24 mouse cellular contexts compared by ENCODE assay signal in the genomic region with DNA sequence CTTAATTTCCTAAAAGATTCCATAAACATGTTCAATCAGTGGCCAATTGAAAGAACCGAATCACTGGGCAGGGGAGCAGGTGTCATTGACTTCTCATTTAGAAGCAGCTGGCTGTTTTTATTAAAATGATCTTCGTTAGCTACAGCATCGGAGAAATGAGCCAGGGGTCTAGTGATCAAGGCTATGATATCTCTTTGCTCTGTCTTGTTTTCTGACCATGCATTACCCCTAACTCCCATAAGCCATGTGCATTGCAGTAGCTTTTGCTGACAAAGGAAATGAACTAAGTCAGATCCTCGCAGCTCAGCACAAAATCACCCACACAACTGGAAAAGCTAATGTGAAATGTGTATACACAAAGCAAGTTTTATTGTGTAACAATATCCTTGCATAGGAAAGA.
A peak's percentile ranks its signal among the peaks of the same experiment; 100 is the strongest.
DNase-seq lines count a peak whose midpoint lies in the region; ATAC-seq and TF ChIP-seq lines count a peak whose summit lies in the region.
"Had no signal": no experiment of that assay in that cellular context is flagged by ENCODE, and none has a peak within 500 bp of the region (broad histone marks: within the 10 kb centered on the region; RNA-seq: fewer than 3 reads in every experiment).

No protein-coding gene starts in this region.

- no peak overlapping the region for H3K4me2 ChIP-seq in hindbrain, embryonic 11.5 days (replicated peaks; ENCODE audit: low read depth, low read length)
- no peak overlapping the region for H3K4me2 ChIP-seq in midbrain, embryonic 11.5 days
- no peak overlapping the region for H3K4me2 ChIP-seq in midbrain, embryonic 14.5 days (ENCODE audit: low read length)
- H3K4me2 ChIP-seq in midbrain, postnatal 0 days (ENCODE audit: low read depth, low read length, poor library complexity, severe bottlenecking) = no peak overlapping the region
- H3K4me2 ChIP-seq: embryonic facial prominence, embryonic 12.5 days; embryonic facial prominence, embryonic 15.5 days; heart, embryonic 12.5 days; heart, embryonic 15.5 days; hindbrain, embryonic 14.5 days; intestine, embryonic 15.5 days had no signal

- no peak for TF ChIP-seq CTCF in midbrain, postnatal 0 days (IDR thresholded peaks at IDR 0.05)

- no peak overlapping the region for H3K4me3 ChIP-seq in hindbrain, embryonic 11.5 days (ENCODE audit: low read depth, low read length)
- no peak overlapping the region for H3K4me3 ChIP-seq in hindbrain, embryonic 10.5 days
- no peak overlapping the region for H3K4me3 ChIP-seq in midbrain, embryonic 11.5 days (ENCODE audit: low read depth, low read length)
- H3K4me3 ChIP-seq in midbrain, embryonic 10.5 days = no peak overlapping the region
- H3K4me3 ChIP-seq in midbrain, embryonic 14.5 days (replicated peaks; ENCODE audit: low read depth, low read length) = no peak overlapping the region
- H3K4me3 ChIP-seq in midbrain, postnatal 0 days (ENCODE audit: low read depth, low read length) = no peak overlapping the region
- H3K4me3 ChIP-seq: embryonic facial prominence, embryonic 12.5 days; embryonic facial prominence, embryonic 15.5 days; heart, embryonic 12.5 days; heart, embryonic 15.5 days; intestine, embryonic 15.5 days had no signal

- H3K27me3 ChIP-seq in hindbrain, embryonic 11.5 days (ENCODE audit: control insufficient read depth, insufficient read depth, low read length) = no peaks in the 10 kb centered on the region
- no peaks in the 10 kb centered on the region for H3K27me3 ChIP-seq in hindbrain, embryonic 10.5 days (ENCODE audit: insufficient read depth, poor library complexity, severe bottlenecking)
- H3K27me3 ChIP-seq in midbrain, embryonic 11.5 days (ENCODE audit: control insufficient read depth, insufficient read depth, low read length) = no peaks in the 10 kb centered on the region
- no peaks in the 10 kb centered on the region for H3K27me3 ChIP-seq in midbrain, embryonic 10.5 days (ENCODE audit: low read depth, poor library complexity, severe bottlenecking)
- H3K27me3 ChIP-seq in midbrain, embryonic 14.5 days (ENCODE audit: control insufficient read depth, insufficient read depth, low read length) = no peaks in the 10 kb centered on the region
- H3K27me3 ChIP-seq in midbrain, postnatal 0 days (ENCODE audit: insufficient read depth, low read length) = no peaks in the 10 kb centered on the region
- H3K27me3 ChIP-seq: embryonic facial prominence, embryonic 12.5 days; embryonic facial prominence, embryonic 15.5 days; heart, embryonic 12.5 days; heart, embryonic 15.5 days; intestine, embryonic 15.5 days had no signal

- H3K27ac ChIP-seq in hindbrain, embryonic 11.5 days (ENCODE audit: low read depth, low read length) = no peak overlapping the region
- no peak overlapping the region for H3K27ac ChIP-seq in hindbrain, embryonic 10.5 days
- no peak overlapping the region for H3K27ac ChIP-seq in midbrain, embryonic 11.5 days (ENCODE audit: low read depth, low read length)
- no peak overlapping the region for H3K27ac ChIP-seq in midbrain, embryonic 10.5 days (replicated peaks)
- no peak overlapping the region for H3K27ac ChIP-seq in midbrain, embryonic 14.5 days (replicated peaks; ENCODE audit: low read depth, low read length)
- H3K27ac ChIP-seq in midbrain, postnatal 0 days (ENCODE audit: low read depth, low read length) = no peak overlapping the region
- H3K27ac ChIP-seq: embryonic facial prominence, embryonic 12.5 days; embryonic facial prominence, embryonic 15.5 days; heart, embryonic 15.5 days; hindbrain, embryonic 14.5 days; intestine, embryonic 15.5 days had no signal

- DNase-seq in hindbrain, embryonic 11.5 days (ENCODE audit: low spot score) = peak; percentile 6
- no peak for DNase-seq in hindbrain, embryonic 10.5 days (ENCODE audit: low spot score)
- no peak for DNase-seq in midbrain, embryonic 11.5 days (ENCODE audit: low spot score, missing footprints)
- DNase-seq in midbrain, embryonic 10.5 days (ENCODE audit: low spot score) = no peak
- peak; percentile 4 for DNase-seq in midbrain, embryonic 14.5 days
- no peak for DNase-seq in midbrain, postnatal 0 days (ENCODE audit: low spot score)
- DNase-seq: adrenal gland, adult 2 months; adrenal gland, postnatal 14 days; cerebellum, adult 18-20 months; cerebellum, adult 9-11 months; cerebellum, postnatal 25 days; gastrocnemius, postnatal 25 days; heart, adult 18-20 months; heart, postnatal 10 days; heart, postnatal 36 days; kidney, adult 11 months had no signal

- 68% methylated on average over 4 of the region's 4 CpGs for WGBS in hindbrain, embryonic 11.5 days
- WGBS in hindbrain, embryonic 10.5 days = 82% methylated on average over 4 of the region's 4 CpGs
- WGBS in midbrain, embryonic 11.5 days = 76% methylated on average over 4 of the region's 4 CpGs
- WGBS in midbrain, embryonic 10.5 days = 80% methylated on average over 4 of the region's 4 CpGs
- WGBS in midbrain, embryonic 14.5 days = 50% methylated on average over 4 of the region's 4 CpGs
- 45% methylated on average over 4 of the region's 4 CpGs for WGBS in midbrain, postnatal 0 days

- H3K9me3 ChIP-seq in hindbrain, embryonic 11.5 days (ENCODE audit: control insufficient read depth, low read length) = no peaks in the 10 kb centered on the region
- H3K9me3 ChIP-seq in hindbrain, embryonic 10.5 days = no peaks in the 10 kb centered on the region
- no peaks in the 10 kb centered on the region for H3K9me3 ChIP-seq in midbrain, embryonic 11.5 days (ENCODE audit: control insufficient read depth, low read length)
- H3K9me3 ChIP-seq in midbrain, embryonic 10.5 days (replicated peaks) = no peaks in the 10 kb centered on the region
- H3K9me3 ChIP-seq in midbrain, embryonic 14.5 days (ENCODE audit: control insufficient read depth, low read length) = no peaks in the 10 kb centered on the region
- H3K9me3 ChIP-seq in midbrain, postnatal 0 days (ENCODE audit: low read length) = no peaks in the 10 kb centered on the region
- H3K9me3 ChIP-seq: embryonic facial prominence, embryonic 12.5 days; embryonic facial prominence, embryonic 15.5 days; heart, embryonic 12.5 days; heart, embryonic 15.5 days; intestine, embryonic 15.5 days had no signal

- no peak overlapping the region for H3K9ac ChIP-seq in hindbrain, embryonic 11.5 days (ENCODE audit: low read depth, low read length)
- H3K9ac ChIP-seq in midbrain, embryonic 11.5 days (ENCODE audit: low read length) = no peak overlapping the region
- H3K9ac ChIP-seq in midbrain, embryonic 14.5 days (replicated peaks; ENCODE audit: low read length) = no peak overlapping the region
- no peak overlapping the region for H3K9ac ChIP-seq in midbrain, postnatal 0 days (replicated peaks; ENCODE audit: low read length, poor library complexity, severe bottlenecking)
- H3K9ac ChIP-seq: embryonic facial prominence, embryonic 12.5 days; embryonic facial prominence, embryonic 15.5 days; heart, embryonic 12.5 days; heart, embryonic 15.5 days; hindbrain, embryonic 14.5 days; intestine, embryonic 15.5 days had no signal

- peak; percentile 51; the same call in 1 of the 2 replicates for ATAC-seq in hindbrain, embryonic 11.5 days (ENCODE audit: low FRiP score)
- ATAC-seq in midbrain, embryonic 11.5 days (ENCODE audit: low FRiP score) = peak; percentile 38; the same call in 1 of the 2 replicates
- ATAC-seq in midbrain, embryonic 14.5 days (ENCODE audit: low FRiP score, low TSS enrichment) = no peak
- ATAC-seq in midbrain, postnatal 0 days (ENCODE audit: low FRiP score) = no peak
- no peak for ATAC-seq in megakaryocyte, adult 5-6 weeks (ENCODE audit: poor library complexity, severe bottlenecking)
- ATAC-seq: CD4-positive, CD25-positive, alpha-beta regulatory T cell, adult 4 months; intestine, embryonic 15.5 days had no signal

- no peaks in the 10 kb centered on the region for H3K4me1 ChIP-seq in hindbrain, embryonic 11.5 days (replicated peaks; ENCODE audit: control insufficient read depth, insufficient read depth, low read length)
- no peaks in the 10 kb centered on the region for H3K4me1 ChIP-seq in hindbrain, embryonic 10.5 days (replicated peaks)
- H3K4me1 ChIP-seq in midbrain, embryonic 11.5 days (ENCODE audit: control insufficient read depth, insufficient read depth, low read length) = no peaks in the 10 kb centered on the region
- H3K4me1 ChIP-seq in midbrain, embryonic 10.5 days = no peaks in the 10 kb centered on the region
- H3K4me1 ChIP-seq in midbrain, embryonic 14.5 days (ENCODE audit: control insufficient read depth, insufficient read depth, low read length) = no peaks in the 10 kb centered on the region
- no peaks in the 10 kb centered on the region for H3K4me1 ChIP-seq in midbrain, postnatal 0 days (ENCODE audit: insufficient read depth, low read length)
- H3K4me1 ChIP-seq: embryonic facial prominence, embryonic 12.5 days; embryonic facial prominence, embryonic 15.5 days; heart, embryonic 12.5 days; heart, embryonic 15.5 days; intestine, embryonic 15.5 days had no signal

- H3K36me3 ChIP-seq in hindbrain, embryonic 11.5 days (ENCODE audit: control insufficient read depth, insufficient read depth, low read length) = no peaks in the 10 kb centered on the region
- H3K36me3 ChIP-seq in hindbrain, embryonic 10.5 days = no peaks in the 10 kb centered on the region
- H3K36me3 ChIP-seq in midbrain, embryonic 11.5 days (ENCODE audit: control insufficient read depth, insufficient read depth, low read length) = no peaks in the 10 kb centered on the region
- no peaks in the 10 kb centered on the region for H3K36me3 ChIP-seq in midbrain, embryonic 10.5 days
- no peaks in the 10 kb centered on the region for H3K36me3 ChIP-seq in midbrain, embryonic 14.5 days (ENCODE audit: control insufficient read depth, insufficient read depth, low read length)
- no peaks in the 10 kb centered on the region for H3K36me3 ChIP-seq in midbrain, postnatal 0 days (ENCODE audit: insufficient read depth, low read length)
- H3K36me3 ChIP-seq: embryonic facial prominence, embryonic 12.5 days; embryonic facial prominence, embryonic 15.5 days; heart, embryonic 12.5 days; heart, embryonic 15.5 days; intestine, embryonic 15.5 days had no signal

Comparison
In these comparisons a context has a peak if more than half of its experiments do, and no peak if none do; other contexts are left out.
1. ATAC-seq: peak in hindbrain, embryonic 11.5 days (single experiment) and midbrain, embryonic 11.5 days (single experiment); none in midbrain, embryonic 14.5 days (single experiment), midbrain, postnatal 0 days (single experiment) and megakaryocyte, adult 5-6 weeks (single experiment).
2. DNase-seq: peak in hindbrain, embryonic 11.5 days (single experiment) and midbrain, embryonic 14.5 days (single experiment); none in hindbrain, embryonic 10.5 days (single experiment), midbrain, embryonic 11.5 days (single experiment), midbrain, embryonic 10.5 days (single experiment) and midbrain, postnatal 0 days (single experiment).